Mouse (Mus musculus): ENCODE results near the gene Hbb-bs.

- no peak for TF ChIP-seq CTCF (IDR thresholded peaks at IDR 0.05; ENCODE audit: low read depth)
- TF ChIP-seq EP300 (IDR thresholded peaks at IDR 0.05; ENCODE audit: low read depth): no peak
These were observed 25.2 kb upstream of the Hbb-bs start, which contains the start of gene Hbb-y for GRCm38 (mm10) chr7:103853090-103853489.
